ENCODE assay signal across 16 mouse cellular contexts in genomic region chr13:56111601-56112000, GRCm38 (mm10). TPM values are rescaled to one million over a fixed set of nuclear protein-coding genes. Genes with fewer than 3 reads are reported as not detected.
DNase-seq lines count a peak whose midpoint lies in the region; ATAC-seq and TF ChIP-seq lines count a peak whose summit lies in the region.
"Had no signal": no experiment of that assay in that cellular context is flagged by ENCODE, and none has a peak within 500 bp of the region (broad histone marks: within the 10 kb centered on the region; RNA-seq: fewer than 3 reads in every experiment).

No protein-coding gene starts in this region.

- no peak for DNase-seq in gastrocnemius, adult 2 months
- no peak for DNase-seq in gastrocnemius, postnatal 4 days (ENCODE audit: low spot score in 2 of 2)
- no peak for DNase-seq in kidney, postnatal 36 days
- DNase-seq in stomach, postnatal 0 days (ENCODE audit: low spot score): no peak
- no peak for DNase-seq in right cerebral cortex, adult 2 months (ENCODE audit: low spot score in 2 of 2)
- DNase-seq: gastrocnemius, postnatal 14 days; kidney, postnatal 25 days; lung, adult 18-20 months; thymus, postnatal 25 days had no signal

- intact Hi-C loops in gastrocnemius, adult 2 months (cut with DNase I): no loop called here

- 49% methylated on average over 6 of the region's 6 CpGs for WGBS in kidney, embryonic 16.5 days
- 48% methylated on average over 6 of the region's 6 CpGs for WGBS in intestine, embryonic 15.5 days
- WGBS in stomach, postnatal 0 days: 67% methylated on average over 6 of the region's 6 CpGs

- no peaks in the 10 kb centered on the region for H3K36me3 ChIP-seq in kidney, embryonic 16.5 days (ENCODE audit: insufficient read depth, low read length)
- no peaks in the 10 kb centered on the region for H3K36me3 ChIP-seq in intestine, embryonic 15.5 days
- 0 out of 2 replicates have a peak, but pooled peaks cover 2% of the 10 kb centered on the region for H3K36me3 ChIP-seq in stomach, postnatal 0 days (ENCODE audit: control insufficient read depth, insufficient read depth, low read length)
- H3K36me3 ChIP-seq: hindbrain, embryonic 15.5 days had no signal

- H3K9me3 ChIP-seq in kidney, embryonic 16.5 days (ENCODE audit: low read length): no peaks in the 10 kb centered on the region
- H3K9me3 ChIP-seq in intestine, embryonic 15.5 days: no peaks in the 10 kb centered on the region
- no peaks in the 10 kb centered on the region for H3K9me3 ChIP-seq in stomach, postnatal 0 days (ENCODE audit: control insufficient read depth, low read length)
- H3K9me3 ChIP-seq: forebrain, embryonic 15.5 days; hindbrain, embryonic 15.5 days had no signal

- no peak overlapping the region for H3K4me2 ChIP-seq in kidney, embryonic 16.5 days (replicated peaks; ENCODE audit: low read depth, low read length)
- H3K4me2 ChIP-seq in intestine, embryonic 15.5 days (replicated peaks): 0 out of 2 replicates have a peak overlapping the region, but pooled peaks have one; percentile 22
- no peak overlapping the region for H3K4me2 ChIP-seq in stomach, postnatal 0 days (replicated peaks; ENCODE audit: low read depth)
- H3K4me2 ChIP-seq: forebrain, embryonic 15.5 days; hindbrain, embryonic 15.5 days had no signal

- TF ChIP-seq EP300 in stomach, postnatal 0 days (optimal IDR thresholded peaks at IDR 0.05): no peak

- TF ChIP-seq CTCF in gastrocnemius, adult 2 months (IDR thresholded peaks at IDR 0.05): no peak
- TF ChIP-seq CTCF in stomach, postnatal 0 days (IDR thresholded peaks at IDR 0.05; ENCODE audit: low read depth): no peak

- H3K27ac ChIP-seq in gastrocnemius, adult 2 months: peak overlapping the region; percentile 20
- H3K27ac ChIP-seq in kidney, embryonic 16.5 days (ENCODE audit: low read length): peak overlapping the region; percentile 36; the same call in 1 of the 2 replicates
- H3K27ac ChIP-seq in intestine, embryonic 15.5 days: peak overlapping the region; percentile 72
- peak overlapping the region; percentile 79 for H3K27ac ChIP-seq in stomach, postnatal 0 days (replicated peaks)
- H3K27ac ChIP-seq: forebrain, embryonic 15.5 days; hindbrain, embryonic 15.5 days; left cerebral cortex, adult 2 months had no signal

- ATAC-seq in kidney, embryonic 16.5 days (ENCODE audit: low FRiP score, low TSS enrichment): no peak
- no peak for ATAC-seq in intestine, embryonic 15.5 days
- no peak for ATAC-seq in stomach, postnatal 0 days (ENCODE audit: low FRiP score, low TSS enrichment)
- ATAC-seq: forebrain, embryonic 15.5 days; Patski had no signal

- no peak overlapping the region for H3K9ac ChIP-seq in kidney, embryonic 16.5 days (replicated peaks; ENCODE audit: low read length)
- no peak overlapping the region for H3K9ac ChIP-seq in intestine, embryonic 15.5 days
- 0 out of 2 replicates have a peak overlapping the region, but pooled peaks have one; percentile 1 for H3K9ac ChIP-seq in stomach, postnatal 0 days (ENCODE audit: low read length)
- H3K9ac ChIP-seq: forebrain, embryonic 15.5 days; hindbrain, embryonic 15.5 days had no signal

- peaks cover 92% of the 10 kb centered on the region for H3K4me1 ChIP-seq in kidney, embryonic 16.5 days (ENCODE audit: insufficient read depth, low read length)
- H3K4me1 ChIP-seq in intestine, embryonic 15.5 days (replicated peaks): peaks cover 84% of the 10 kb centered on the region
- peaks cover 35% of the 10 kb centered on the region for H3K4me1 ChIP-seq in stomach, postnatal 0 days (replicated peaks; ENCODE audit: control insufficient read depth, insufficient read depth)

- no peak overlapping the region for H3K4me3 ChIP-seq in gastrocnemius, adult 2 months
- H3K4me3 ChIP-seq in kidney, embryonic 16.5 days (ENCODE audit: low read length): no peak overlapping the region
- no peak overlapping the region for H3K4me3 ChIP-seq in intestine, embryonic 15.5 days (replicated peaks)
- H3K4me3 ChIP-seq in stomach, postnatal 0 days (ENCODE audit: low read depth, low read length): no peak overlapping the region
- H3K4me3 ChIP-seq: forebrain, embryonic 15.5 days; hindbrain, embryonic 15.5 days; left cerebral cortex, adult 2 months; myocyte had no signal

- no peaks in the 10 kb centered on the region for H3K27me3 ChIP-seq in kidney, embryonic 16.5 days (ENCODE audit: insufficient read depth, low read length)
- H3K27me3 ChIP-seq in intestine, embryonic 15.5 days (replicated peaks): no peaks in the 10 kb centered on the region
- no peaks in the 10 kb centered on the region for H3K27me3 ChIP-seq in stomach, postnatal 0 days (ENCODE audit: control insufficient read depth, insufficient read depth, low read length)
- H3K27me3 ChIP-seq: forebrain, embryonic 15.5 days; hindbrain, embryonic 15.5 days; Patski had no signal

RNA-seq across cellular contexts. Expression of gene H2afy, which starts 24.6 kb away (rescaled TPM):
- 10 to 100 TPM; 64.1 to 69.2 TPM for total RNA-seq in gastrocnemius, adult 2 months (2021)
- total RNA-seq in gastrocnemius, postnatal 4 days (2021): 10 to 100 TPM; 80.2 to 89.7 TPM
- 367 and 386 TPM in 2 replicates for polyA plus RNA-seq in kidney, embryonic 16.5 days (2015; fragmentation: Nextera tagmentation; extraction: Ambion mirVana)
- polyA plus RNA-seq in intestine, embryonic 15.5 days (2015; fragmentation: Nextera tagmentation; extraction: Ambion mirVana): 297 and 322 TPM in 2 replicates
- polyA plus RNA-seq in stomach, postnatal 0 days (2015; fragmentation: Nextera tagmentation; extraction: Ambion mirVana): 150 and 157 TPM in 2 replicates

Comparison
In these comparisons a context has a peak if more than half of its experiments do, and no peak if none do; other contexts are left out.
1. H3K27ac ChIP-seq: peak in every context shown above with its lines; median percentile 79 in stomach, postnatal 0 days; 72 in intestine, embryonic 15.5 days; 36 in kidney, embryonic 16.5 days; 20 in gastrocnemius, adult 2 months.